Mouse (Mus musculus) frontal cortex, postnatal 25 days (tissue): ENCODE measurements around the gene Pithd1.
"Not testable (repeated sequence)": the region's sequence is repeated elsewhere in the genome, so short reads cannot be mapped to it uniquely, and the experiment has no call there.

Experiments
- DNase-seq, 2 experiments: peaks; one replicate each; pipeline ENCODE4 v3.0.0; 2022; ENCODE audit warnings: low spot score in 2 of 2

Gene Pithd1

DNA sequence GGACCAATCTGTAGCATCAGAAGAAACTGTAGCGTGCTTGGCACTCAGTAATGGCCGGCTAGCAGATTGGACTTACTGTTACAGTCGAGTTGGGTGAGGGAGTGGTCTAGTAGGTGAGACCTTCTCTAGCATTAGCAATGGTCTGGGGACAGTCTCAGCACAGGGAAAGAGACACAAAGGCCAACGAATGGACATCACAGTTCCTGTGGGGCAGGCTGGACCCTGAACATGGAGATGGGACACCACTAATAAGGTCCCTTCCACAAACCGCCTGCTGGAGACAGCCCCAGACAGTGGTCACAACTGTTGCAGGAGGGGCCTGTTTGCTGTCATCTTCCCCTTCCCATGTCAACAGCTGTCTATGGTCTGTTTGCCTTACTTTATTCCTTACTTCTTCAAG is 25.4 kb downstream of the Pithd1 start:
- no peak for DNase-seq

- DNase-seq, result peak; percentile 77 to 79
Observed at GRCm38 (mm10) chr4:135960717-135961116, 26.3 kb downstream of the Pithd1 start.

DNA sequence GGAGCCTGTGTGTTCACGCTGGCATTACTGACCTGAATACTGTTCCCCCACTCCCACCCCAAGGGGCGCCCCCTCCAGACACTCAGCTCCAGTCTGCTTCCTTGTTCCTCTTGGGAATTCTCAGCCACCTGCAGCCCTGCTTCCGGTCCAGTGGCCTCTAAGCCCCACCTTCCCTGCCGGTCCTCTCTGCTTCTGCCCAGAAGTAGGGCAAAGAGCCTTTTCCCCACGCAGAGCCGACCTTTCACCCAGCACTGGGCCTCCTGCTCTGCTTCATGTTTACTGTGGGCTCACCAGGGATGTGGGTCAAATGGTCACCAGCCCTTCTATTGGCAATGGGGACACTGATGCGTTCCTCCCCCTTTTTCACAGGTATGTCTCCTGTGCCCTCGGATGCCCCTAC is 28.7 kb downstream of the Pithd1 start:
- DNase-seq, result no peak

DNA sequence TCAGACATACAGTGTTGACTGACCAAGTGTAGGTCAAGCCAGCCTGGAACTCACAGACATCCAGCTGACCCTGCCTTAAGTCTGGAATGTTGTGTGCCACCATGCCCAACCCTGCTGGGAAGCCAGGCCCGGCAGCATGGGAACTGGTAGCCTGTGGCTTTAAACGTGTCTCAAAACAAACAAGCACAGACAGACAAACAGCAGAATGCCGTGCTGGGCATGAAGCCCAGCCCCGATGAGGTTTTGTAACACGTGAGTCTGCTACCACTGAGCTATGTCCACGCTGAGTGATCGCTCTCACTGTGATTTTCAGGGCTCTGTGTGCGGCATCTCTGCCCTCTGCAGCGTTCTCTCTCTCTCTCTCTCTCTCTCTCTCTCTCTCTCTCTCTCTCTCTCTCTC is 31.2 kb downstream of the Pithd1 start:
- no peak for DNase-seq

DNA sequence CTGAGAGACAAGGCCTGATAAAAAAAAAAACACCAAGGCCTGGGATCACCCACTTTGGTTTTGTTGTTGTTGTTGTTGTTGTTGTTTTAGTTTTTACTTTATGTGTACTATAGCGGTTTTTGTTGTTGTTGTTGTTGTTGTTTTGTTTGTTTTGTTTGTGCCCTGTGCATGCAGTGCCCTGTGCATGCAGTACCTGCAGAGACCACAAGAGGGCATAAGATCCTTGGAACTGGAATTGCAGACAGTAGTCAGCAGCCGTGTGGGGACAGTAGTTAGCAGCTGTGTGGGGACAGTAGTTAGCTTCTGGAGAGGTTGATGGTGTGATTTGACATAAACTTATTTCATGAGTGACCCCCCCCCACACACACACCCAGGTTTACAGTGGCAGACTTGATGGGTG is 32.8 kb downstream of the Pithd1 start:
- DNase-seq, result peak; percentile 67 to 74

DNA sequence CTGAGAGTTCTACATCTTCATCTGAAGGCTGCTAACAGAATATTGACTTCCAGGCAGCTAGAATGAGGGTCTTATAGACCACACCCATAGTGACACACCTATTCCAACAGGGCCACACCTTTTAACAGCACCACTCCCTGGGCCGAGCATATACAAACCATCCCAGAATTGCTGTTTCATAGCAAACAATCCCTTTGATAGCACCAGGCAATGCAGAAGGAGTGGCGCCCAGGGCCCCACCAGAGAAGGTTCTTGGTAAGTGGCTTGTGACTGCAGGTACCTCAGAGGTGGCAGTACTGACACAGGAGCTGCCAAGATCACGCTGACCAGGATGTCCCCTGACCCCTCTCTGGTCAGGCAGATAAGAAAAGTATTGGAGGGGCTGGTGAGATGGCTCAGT is 33.9 kb downstream of the Pithd1 start:
- DNase-seq, result no peak

DNA sequence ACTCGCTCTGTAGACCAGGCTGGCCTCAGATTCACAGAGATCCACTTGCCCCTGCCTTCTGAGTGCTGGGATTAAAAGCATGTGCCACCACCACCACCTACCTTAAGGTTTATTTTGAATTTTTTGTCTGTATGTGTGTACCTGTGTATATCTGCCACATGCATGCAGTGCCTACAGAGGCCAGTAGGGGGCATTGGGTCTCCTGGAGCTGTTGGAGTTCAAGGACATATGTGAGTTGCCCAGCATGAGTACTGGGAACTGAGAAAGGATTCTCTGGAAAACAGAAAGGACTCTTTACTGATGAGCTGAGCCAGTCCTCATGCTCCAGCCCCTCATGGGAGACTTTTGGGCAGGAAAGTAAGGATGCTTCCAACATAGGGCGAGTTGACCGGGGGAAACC is 35.6 kb downstream of the Pithd1 start:
- no peak for DNase-seq

- DNase-seq, result no peak
Observed at GRCm38 (mm10) chr4:135950365-135950764, 36.7 kb downstream of the Pithd1 start.

DNA sequence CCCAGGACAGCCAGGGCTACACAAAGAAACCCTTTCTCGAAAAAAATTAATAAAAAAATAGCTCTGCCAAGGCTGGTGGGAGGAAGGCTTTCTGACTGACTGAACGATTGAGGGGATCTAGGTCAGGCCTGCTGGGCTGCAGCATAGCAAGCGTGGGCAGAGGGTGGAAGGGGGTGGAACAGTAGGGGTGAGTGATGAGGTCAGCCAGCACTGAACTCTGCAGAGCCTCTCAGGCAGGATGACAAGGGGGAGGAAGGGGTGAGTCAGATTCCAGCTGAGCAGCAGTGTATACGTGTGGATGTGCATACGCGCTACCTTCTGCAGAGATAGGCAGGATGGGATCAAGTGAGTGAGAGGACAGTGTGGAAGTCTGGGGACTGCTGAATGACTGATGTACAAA is 37.2 kb downstream of the Pithd1 start:
- DNase-seq, result no peak

DNA sequence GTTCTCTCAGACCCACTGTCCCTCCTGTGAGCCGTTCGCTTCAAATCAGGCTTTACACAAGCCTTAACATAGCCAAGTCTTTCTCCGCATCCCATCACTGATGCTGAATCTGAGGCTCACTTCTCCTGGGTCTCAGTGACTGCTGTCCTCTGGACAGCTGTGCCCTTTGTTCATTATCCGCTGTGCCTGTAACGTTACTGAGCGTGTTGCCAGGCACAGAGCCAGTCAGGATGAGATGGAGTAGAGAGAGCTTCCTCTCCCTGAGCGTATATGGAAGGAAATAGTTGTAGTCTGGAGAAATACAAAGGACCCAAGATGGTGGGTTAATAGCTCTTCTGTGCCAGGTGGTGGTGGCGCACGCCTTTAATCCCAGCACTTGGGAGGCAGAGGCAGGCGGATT is 37.6 kb downstream of the Pithd1 start:
- no peak for DNase-seq

- DNase-seq, result no peak
Observed at GRCm38 (mm10) chr4:135948142-135948541, 38.9 kb downstream of the Pithd1 start.

DNA sequence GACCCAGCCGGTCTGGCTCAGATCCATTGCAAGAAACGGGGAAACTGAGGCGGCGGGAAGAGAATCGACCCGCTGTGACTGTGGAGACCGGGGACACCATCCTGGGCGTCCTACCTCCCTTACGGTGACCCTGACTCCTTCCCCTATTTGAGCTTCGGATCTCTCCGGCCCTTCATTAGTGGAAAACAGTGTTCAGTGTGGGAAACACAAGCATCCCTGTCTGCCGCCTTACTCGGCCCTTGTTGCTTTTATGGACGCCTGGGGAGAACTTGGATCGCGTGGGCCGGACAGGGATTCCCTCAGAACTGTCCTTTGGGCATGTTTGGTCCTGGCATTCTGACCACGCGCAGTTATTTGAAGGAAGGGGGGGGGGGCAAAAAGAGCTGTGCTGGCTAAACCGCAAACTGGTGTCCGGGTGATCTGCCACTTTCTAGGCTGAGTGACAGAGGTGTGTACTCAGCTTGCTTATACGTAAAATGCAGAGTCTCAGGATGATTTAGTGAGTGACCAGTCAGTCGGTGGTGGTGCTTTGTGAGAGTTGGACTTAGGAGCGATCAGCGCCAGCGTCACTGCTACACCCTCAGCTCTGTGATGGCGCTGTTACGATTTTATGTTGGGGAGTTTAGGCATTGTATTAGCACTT is 40.3 kb downstream of the Pithd1 start:
- DNase-seq, result no peak

GRCm38 (mm10) chr4:135946278-135946658 is 40.8 kb downstream of the Pithd1 start, which contains the start of gene Hmgcl:
TSS of gene Hmgcl (plus strand) at chr4:135946448.
- peak; percentile 86 to 89 for DNase-seq

DNA sequence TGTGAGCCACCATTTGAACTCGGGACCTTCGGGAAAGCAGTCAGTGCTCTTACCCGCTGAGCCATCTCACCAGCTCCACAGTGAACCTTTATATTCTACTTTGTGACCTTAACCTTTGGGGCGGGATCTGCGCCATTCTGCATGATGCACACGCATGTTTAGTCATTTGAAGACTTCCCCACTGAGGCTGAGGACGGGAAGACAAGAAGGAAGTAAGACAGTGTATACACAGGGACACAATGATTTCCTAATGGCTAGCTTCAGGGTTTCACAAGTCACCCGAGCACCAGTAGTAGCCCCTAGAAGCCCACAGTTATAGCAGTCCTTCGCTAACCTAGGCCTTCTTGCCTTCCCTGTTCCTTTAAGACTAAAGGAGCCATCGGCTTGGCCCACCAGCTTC is 41.4 kb downstream of the Pithd1 start:
- DNase-seq, result no peak

DNA sequence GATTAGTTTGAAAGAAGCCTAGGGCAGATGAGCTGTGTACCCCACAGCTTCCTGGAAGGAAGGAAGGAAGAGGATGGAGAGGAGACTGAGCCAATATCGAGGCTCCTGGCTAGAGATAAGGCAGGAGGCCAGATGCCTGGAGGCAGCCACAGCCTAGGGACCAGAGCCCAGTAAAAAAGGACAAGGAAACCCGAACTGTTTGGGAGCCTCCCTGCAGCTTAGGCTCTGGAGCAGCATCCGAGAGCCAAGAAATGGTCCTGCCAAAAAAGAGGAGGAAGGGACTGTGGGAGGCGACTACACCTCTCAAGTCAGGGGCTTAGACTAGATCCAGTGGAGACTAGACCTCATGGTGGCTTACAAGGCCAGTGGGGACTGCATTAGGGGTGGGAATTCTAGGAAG is 43.7 kb downstream of the Pithd1 start:
- DNase-seq, result no peak

DNA sequence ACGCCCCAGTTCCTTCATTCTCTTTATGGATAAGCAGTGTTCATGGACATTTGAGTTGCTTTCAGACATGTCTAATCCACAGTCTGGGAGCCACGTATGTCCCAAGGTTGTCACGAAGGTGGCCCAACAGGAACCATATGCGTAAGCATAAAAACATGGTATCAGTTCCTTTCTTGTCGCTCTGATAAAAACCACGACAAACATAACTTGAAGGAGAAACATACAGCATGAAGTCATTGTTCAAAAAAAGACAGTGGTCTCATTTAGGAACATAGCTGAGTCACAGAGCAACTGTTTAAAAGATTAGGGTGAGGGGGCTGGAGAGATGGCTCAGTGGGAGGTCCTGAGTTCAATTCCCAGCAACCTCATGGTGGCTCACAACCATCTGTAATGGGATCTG is 44.9 kb downstream of the Pithd1 start:
- DNase-seq, result no peak

- DNase-seq, result not testable (repeated sequence)
Observed at GRCm38 (mm10) chr4:135941026-135941425, 46.0 kb downstream of the Pithd1 start.

- DNase-seq, result no peak
Observed at GRCm38 (mm10) chr4:135938858-135939257, 48.2 kb downstream of the Pithd1 start.

- DNase-seq, result no peak
Observed at GRCm38 (mm10) chr4:135935502-135935901, 51.6 kb downstream of the Pithd1 start.

GRCm38 (mm10) chr4:135934708-135935500 is 52.2 kb downstream of the Pithd1 start:
- no peak for DNase-seq

DNA sequence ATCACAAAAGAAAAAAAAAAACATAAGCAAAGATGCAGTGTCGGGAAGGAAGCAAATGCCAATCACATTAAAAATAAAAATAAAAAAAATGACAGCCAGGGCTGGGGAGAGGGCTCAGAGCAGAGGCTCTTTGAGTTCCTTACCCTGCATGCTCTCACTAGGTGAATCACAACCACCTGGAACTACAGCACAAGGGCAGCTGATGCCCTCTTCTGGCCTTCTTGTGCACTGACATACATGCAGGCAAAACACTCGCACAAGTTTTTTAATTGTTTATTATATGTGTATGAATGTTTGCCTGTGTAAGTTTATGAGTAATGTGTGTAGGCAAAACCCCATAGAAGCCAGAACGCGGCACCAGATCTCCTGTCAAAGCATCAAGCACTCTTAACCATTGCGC is 55.2 kb downstream of the Pithd1 start:
- no peak for DNase-seq

GRCm38 (mm10) chr4:135930239-135930638 is 56.8 kb downstream of the Pithd1 start:
- no peak for DNase-seq

GRCm38 (mm10) chr4:135929828-135930227 is 57.2 kb downstream of the Pithd1 start:
- DNase-seq, result no peak
